Mouse (Mus musculus) forebrain, embryonic 14.5 days (tissue): Measurements from ENCODE around the gene Mosmo. TPM values are rescaled to one million over a fixed set of nuclear protein-coding genes. Genes with fewer than 3 reads are reported as not detected.
A peak's percentile ranks its signal among the peaks of the same experiment; 100 is the strongest.

Experiments
- ATAC-seq: fragments of 200-750 bp; cut with Nextera tagmentation; 2 replicates; pipeline ENCODE4 v1.8.0; 2017; ENCODE audit warnings: mild to moderate bottlenecking, moderate library complexity
- DNase-seq: peaks from one replicate; pipeline ENCODE4 v3.0.0-alpha.2; 2015; ENCODE audit warnings: low spot score
- H3K27ac ChIP-seq: fragments of 300-500 bp; sonication (generic); 2 replicates; pipeline ENCODE4 v1.5.1; 2014; ENCODE audit warnings: low read depth, mild to moderate bottlenecking, control low read depth, low read length, moderate library complexity
- H3K27me3 ChIP-seq: fragments of 300-500 bp; sonication (generic); replicated peaks from 2 replicates; pipeline ENCODE4 v1.6.1; 2014; ENCODE audit warnings: low read length, control low read depth, mixed read lengths; ENCODE audit not compliant: control insufficient read depth, insufficient read depth
- H3K36me3 ChIP-seq: fragments of 300-500 bp; sonication (generic); 2 replicates; pipeline ENCODE4 v1.6.1; 2014; ENCODE audit warnings: low read length, control low read depth; ENCODE audit not compliant: control insufficient read depth, insufficient read depth
- H3K4me1 ChIP-seq: fragments of 300-500 bp; sonication (generic); 2 replicates; pipeline ENCODE4 v1.6.1; 2014; ENCODE audit warnings: antibody characterized with exemption, low read length, control low read depth; ENCODE audit not compliant: control insufficient read depth, insufficient read depth
- H3K4me2 ChIP-seq: fragments of 300-500 bp; sonication (generic); 2 replicates; pipeline ENCODE4 v1.6.1; 2014; ENCODE audit warnings: mild to moderate bottlenecking, control low read depth, low read length
- H3K4me3 ChIP-seq: fragments of 300-500 bp; sonication (generic); 2 replicates; pipeline ENCODE4 v1.5.1; 2014; ENCODE audit warnings: low read depth, low read length, control low read depth
- H3K9ac ChIP-seq: fragments of 300-500 bp; sonication (generic); 2 replicates; pipeline ENCODE4 v1.6.1; 2014; ENCODE audit warnings: mild to moderate bottlenecking, low read length, control low read depth, moderate library complexity
- H3K9me3 ChIP-seq: fragments of 300-500 bp; sonication (generic); replicated peaks from 2 replicates; pipeline ENCODE4 v1.6.1; 2016; ENCODE audit warnings: low read length, control low read depth, mixed read lengths; ENCODE audit not compliant: control insufficient read depth
- WGBS: fragments of 180-500 bp; shearing (Covaris S2); extraction: QIAGEN DNeasy Blood & Tissue Kit; methylation state at CpG from one replicate; pipeline ENCODE4 v1.1.7; 2014; 5-methylcytosine and 5-hydroxymethylcytosine counted together
- polyA plus RNA-seq: library from polyadenylated mRNA; unstranded; fragments of >200 nt; fragmentation: Nextera tagmentation; extraction: Ambion mirVana; gene quantifications from 2 replicates; pipeline ENCODE4 v1.2.1, GENCODE M21; 2014

Gene Mosmo
- polyA plus RNA-seq, 1 experiment from 2014 or later: 15.6 TPM

DNA sequence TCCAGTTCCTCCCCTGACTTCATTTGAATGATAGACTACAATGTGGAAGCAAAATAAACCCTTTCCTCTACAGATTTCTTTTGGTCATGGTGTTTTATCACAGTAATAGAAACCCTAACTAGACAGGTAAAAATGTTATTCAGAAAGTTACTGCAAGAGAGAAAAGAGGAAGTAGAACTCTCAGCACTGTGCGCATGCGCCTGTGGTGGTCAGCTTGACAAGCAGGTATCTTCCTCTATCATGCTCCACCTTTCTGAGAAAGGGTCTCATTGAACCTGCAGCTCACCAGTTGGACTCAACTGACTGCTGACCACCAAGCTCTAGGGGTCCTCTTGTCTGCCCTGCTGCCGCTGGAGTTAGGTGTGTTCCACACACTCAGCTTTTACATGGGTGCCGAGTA lies 15.3 kb upstream of the Mosmo start:
- DNase-seq: no peak
- no peaks in the 10 kb centered on the region for H3K9me3 ChIP-seq
- H3K4me3 ChIP-seq: no peak overlapping the region
- WGBS: 97% methylated on average over 4 of the region's 4 CpGs
- no peaks in the 10 kb centered on the region for H3K27me3 ChIP-seq
- H3K9ac ChIP-seq: no peak overlapping the region
- H3K4me2 ChIP-seq: no peak overlapping the region
- no peak for ATAC-seq
- H3K36me3 ChIP-seq: peaks cover 33% of the 10 kb centered on the region
- no peaks in the 10 kb centered on the region for H3K4me1 ChIP-seq
- H3K27ac ChIP-seq: no peak overlapping the region

DNA sequence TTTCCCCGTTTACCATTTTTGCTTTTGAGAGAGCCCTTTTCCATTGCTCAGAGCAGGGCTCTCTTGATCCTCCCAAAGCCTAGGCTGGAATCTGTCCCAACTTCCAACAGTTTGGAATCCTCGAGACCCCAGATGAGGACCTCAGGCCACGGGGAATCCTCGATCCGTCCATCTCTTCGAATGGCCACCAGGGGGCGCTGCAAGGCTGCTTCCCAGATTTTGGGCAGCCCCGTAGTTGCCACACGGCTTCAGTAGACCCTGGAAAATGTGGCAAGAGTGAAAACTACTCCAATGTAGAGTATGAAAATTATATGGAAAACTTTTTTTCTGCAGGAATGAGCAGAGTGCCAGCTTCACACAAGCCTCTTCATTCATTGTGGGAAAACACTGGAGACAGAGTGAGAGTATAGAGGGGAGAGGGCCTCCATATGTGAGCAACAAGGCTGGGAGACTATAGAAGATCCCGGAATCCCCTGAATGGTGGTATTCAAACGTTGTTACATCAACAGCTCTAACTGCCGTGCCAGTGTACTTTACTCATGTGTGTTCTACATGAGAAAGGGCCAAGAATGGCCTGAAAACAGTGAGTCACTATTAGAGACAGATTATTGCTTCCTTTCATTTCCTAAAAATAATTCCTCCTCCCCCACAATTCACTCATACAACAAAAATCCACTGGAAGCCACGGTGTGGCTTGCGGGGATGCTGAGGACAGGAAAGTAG lies 7.1 kb upstream of the Mosmo start, which contains the start of gene Pdzd9:
Gene Pdzd9, minus strand, starts transcription at position 191 of the 723 bp plus-strand sequence.
- Histone ChIP-seq H3K27me3 (no peaks in the 10 kb centered on the region), H3K9me3 (no peaks in the 10 kb centered on the region), H3K27ac (no peak within 1 kb of the TSS), H3K36me3 (no peaks in the 10 kb centered on the region), H3K4me2 (no peak within 1 kb of the TSS), H3K4me3 (no peak within 1 kb of the TSS), H3K9ac (no peak within 1 kb of the TSS), H3K4me1 (no peaks in the 10 kb centered on the region)
- peak; percentile 80 for DNase-seq
- WGBS: 19% methylated on average over 14 of the region's 14 CpGs
- peak; percentile 76 for ATAC-seq

DNA sequence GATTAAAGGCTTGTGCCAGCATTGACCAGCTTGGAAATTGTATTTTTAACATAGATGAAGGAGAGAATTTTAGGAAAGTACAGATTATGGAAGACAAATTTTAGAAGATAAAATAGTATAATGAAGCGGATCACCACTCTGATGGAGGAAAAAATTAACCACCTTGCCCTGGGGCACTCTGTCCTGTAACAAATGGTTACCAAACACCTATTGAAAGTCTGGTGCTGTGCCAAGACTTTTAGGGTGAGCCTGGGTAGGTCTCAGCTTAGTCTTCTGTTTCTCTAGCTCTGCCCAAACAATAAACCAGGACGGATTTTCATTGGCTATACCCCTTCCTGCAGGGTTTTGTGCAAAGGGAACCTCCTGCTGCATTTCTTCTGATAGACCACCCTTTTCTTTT lies 6.1 kb upstream of the Mosmo start:
- Histone ChIP-seq H3K4me1 (no peaks in the 10 kb centered on the region), H3K36me3 (no peaks in the 10 kb centered on the region), H3K9me3 (no peaks in the 10 kb centered on the region), H3K4me2 (no peak overlapping the region), H3K4me3 (no peak overlapping the region), H3K27ac (no peak overlapping the region), H3K9ac (no peak overlapping the region), H3K27me3 (no peaks in the 10 kb centered on the region)
- ATAC-seq (no peak), DNase-seq (no peak)
- WGBS: 63% methylated on average over 2 of the region's 2 CpGs

DNA sequence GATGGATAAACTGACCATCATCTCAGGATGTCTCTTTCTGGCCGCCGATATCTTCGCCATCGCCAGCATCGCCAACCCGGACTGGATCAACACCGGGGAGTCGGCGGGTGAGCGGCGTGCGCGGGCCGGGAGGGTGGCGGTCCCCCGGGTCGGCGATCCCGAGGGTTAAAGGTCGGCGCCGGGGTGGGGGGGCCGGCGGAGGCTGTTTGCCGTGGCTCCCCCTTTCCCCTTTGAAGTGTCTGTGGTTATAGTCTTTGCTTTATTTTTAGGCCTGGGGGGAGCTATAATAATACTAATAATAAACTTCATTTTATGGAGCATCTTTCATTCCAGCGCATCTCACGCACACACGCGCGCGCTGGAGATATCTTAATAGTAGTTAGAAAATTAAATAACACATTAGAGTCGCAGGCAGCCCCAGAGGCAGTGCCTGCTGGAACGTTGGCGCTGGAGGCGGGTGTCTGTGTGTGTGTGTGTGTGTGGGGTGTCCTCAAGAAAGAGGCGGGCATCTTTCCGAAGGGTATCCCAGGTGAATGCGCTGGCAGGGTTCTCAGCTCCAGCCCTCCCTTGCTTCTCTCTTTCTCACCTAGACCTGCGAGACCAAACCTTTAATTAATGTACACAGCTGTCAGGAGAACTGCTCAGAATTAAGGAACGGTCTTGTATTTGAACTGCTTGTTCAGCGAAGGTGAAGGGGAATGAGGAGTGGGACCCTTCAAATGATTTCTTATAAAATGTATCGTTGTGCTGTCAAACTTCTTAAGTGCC lies 530 bp downstream of the Mosmo start:
- no peaks in the 10 kb centered on the region for H3K36me3 ChIP-seq
- peak; percentile 72 for ATAC-seq
- H3K27me3 ChIP-seq: no peaks in the 10 kb centered on the region
- H3K4me1 ChIP-seq: peaks cover 24% of the 10 kb centered on the region
- 2% methylated on average over 42 of the region's 42 CpGs for WGBS
- H3K27ac ChIP-seq: peak overlapping the region; percentile 35; the same call in 1 of the 2 replicates
- peak overlapping the region; percentile 80 for H3K4me2 ChIP-seq
- DNase-seq: peak; percentile 46
- H3K4me3 ChIP-seq: peak overlapping the region; percentile 89
- no peaks in the 10 kb centered on the region for H3K9me3 ChIP-seq
- peak overlapping the region; percentile 87 for H3K9ac ChIP-seq

DNA sequence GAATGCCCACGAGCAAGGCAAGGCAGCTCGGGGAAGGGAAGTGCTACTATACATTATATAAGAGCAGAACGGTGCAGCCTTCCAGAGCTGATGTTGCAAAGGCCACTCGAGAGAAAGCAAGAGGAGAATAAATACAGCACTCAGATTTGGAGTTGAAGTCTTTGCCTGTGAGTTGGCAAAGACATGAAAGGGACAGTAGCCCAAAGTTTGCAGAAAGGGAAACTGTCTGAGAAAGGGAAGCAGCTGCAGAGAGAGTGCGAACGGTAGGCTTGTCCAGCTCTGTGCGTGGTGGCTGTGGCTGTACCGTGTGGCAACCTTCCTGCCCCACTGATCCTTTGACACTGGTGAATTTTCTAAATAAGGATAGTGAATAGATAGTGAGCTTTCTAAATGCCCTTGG lies 1.6 kb downstream of the Mosmo start:
- Histone ChIP-seq H3K9me3 (no peaks in the 10 kb centered on the region), H3K4me1 (peaks cover 24% of the 10 kb centered on the region), H3K36me3 (no peaks in the 10 kb centered on the region), H3K27ac (no peak overlapping the region), H3K27me3 (no peaks in the 10 kb centered on the region), H3K4me2 (peak overlapping the region; percentile 80), H3K9ac (peak overlapping the region; percentile 87), H3K4me3 (peak overlapping the region; percentile 89)
- ATAC-seq: no peak
- WGBS: 55% methylated on average over 8 of the region's 8 CpGs
- DNase-seq: no peak

DNA sequence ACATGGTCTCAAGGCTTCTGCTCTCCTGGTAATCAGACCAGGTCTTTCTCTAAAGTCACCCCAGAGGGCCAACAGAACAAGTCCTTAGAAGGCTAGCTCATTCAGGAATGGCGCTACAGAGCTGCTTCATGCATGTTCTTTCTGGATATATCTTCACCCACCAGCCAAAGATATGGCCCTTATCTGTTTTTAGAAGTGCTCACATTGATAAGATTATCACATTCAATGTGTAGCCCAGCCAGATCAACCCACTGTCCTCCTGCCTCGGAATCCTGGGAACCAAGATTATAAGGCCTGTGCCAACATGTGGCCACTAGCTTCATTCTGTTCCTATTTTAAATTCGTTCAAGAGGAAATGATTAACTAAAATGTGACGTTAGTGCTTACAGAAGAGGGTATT lies 4.6 kb downstream of the Mosmo start:
- no peak overlapping the region for H3K9ac ChIP-seq
- H3K36me3 ChIP-seq: no peaks in the 10 kb centered on the region
- H3K4me3 ChIP-seq: no peak overlapping the region
- H3K27me3 ChIP-seq: no peaks in the 10 kb centered on the region
- H3K27ac ChIP-seq: no peak overlapping the region
- H3K4me1 ChIP-seq: peaks cover 19% of the 10 kb centered on the region
- no peak for ATAC-seq
- H3K4me2 ChIP-seq: no peak overlapping the region
- WGBS: 63% methylated on average over 4 of the region's 4 CpGs
- H3K9me3 ChIP-seq: no peaks in the 10 kb centered on the region
- DNase-seq: no peak

DNA sequence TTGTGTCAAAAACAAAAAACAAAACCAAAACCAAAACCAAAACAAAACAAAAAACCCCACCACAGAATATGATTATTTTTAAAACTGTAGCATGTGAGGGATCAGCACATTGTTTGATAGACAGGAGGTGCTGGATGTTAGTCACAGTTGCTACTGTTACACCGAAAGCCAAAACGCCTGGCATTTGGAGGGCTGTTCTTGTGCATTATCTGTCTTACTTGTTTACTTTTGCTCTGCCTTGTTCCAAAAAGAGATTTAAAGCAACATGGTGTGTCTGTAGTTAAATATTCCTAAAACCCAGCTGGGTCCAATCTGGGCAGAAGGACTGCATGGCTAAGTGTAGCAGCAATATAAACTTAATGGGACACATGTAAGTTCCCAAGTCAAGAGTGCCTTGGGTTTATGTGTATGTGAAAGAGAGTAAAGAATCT lies 7.3 kb downstream of the Mosmo start:
- H3K36me3 ChIP-seq: no peaks in the 10 kb centered on the region
- H3K27me3 ChIP-seq: no peaks in the 10 kb centered on the region
- H3K4me1 ChIP-seq: peaks cover 4% of the 10 kb centered on the region; the same call in 1 of the 2 replicates
- no peaks in the 10 kb centered on the region for H3K9me3 ChIP-seq
- H3K27ac ChIP-seq: no peak overlapping the region
- H3K4me3 ChIP-seq: no peak overlapping the region
- 73% methylated on average over 2 of the region's 2 CpGs for WGBS
- DNase-seq: no peak
- peak; percentile 23; the same call in 1 of the 2 replicates for ATAC-seq
- H3K4me2 ChIP-seq: no peak overlapping the region
- no peak overlapping the region for H3K9ac ChIP-seq

DNA sequence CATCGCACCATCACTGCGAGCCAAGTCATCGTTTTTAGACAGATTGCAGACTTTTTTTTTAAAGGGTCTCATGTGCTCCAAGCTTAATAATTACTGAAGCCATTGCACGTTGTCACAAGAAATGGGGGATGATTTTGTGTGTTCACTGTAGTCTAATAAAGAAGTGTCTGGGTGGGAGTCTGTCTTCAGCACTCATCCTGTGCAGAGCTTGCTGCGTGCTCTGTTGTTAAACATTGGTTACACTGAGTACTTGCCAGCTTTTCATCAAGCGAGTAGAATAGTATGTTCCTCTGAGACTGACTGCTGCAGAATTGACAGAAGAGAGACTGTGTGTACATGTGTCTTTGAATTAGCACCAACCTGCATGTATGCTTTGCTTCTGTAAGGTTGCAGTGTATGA lies 7.8 kb downstream of the Mosmo start:
- Histone ChIP-seq H3K27me3 (no peaks in the 10 kb centered on the region), H3K4me2 (no peak overlapping the region), H3K4me1 (peaks cover 4% of the 10 kb centered on the region; the same call in 1 of the 2 replicates), H3K9me3 (no peaks in the 10 kb centered on the region), H3K4me3 (no peak overlapping the region), H3K27ac (no peak overlapping the region), H3K9ac (no peak overlapping the region), H3K36me3 (no peaks in the 10 kb centered on the region)
- no peak for DNase-seq
- 74% methylated on average over 6 of the region's 6 CpGs for WGBS
- no peak for ATAC-seq

DNA sequence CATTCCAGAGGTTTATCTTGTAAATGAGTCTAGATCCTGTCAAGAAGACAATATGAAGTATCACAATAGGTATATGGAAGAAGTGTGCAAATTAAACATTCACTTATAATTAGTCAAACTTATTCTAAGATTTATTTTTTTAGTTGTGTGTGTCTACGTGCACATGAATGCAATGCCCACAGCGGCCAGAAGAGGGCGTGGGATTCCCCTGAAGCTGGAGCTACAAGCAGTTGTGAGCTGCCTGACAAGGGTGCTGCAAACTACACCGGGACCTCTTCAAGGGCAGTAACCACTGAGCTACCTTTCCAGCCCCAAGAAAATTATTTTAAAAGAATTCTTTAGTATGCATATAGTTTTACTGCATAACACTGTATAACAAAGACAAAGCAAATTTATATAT lies 13.2 kb downstream of the Mosmo start:
- H3K27me3 ChIP-seq: no peaks in the 10 kb centered on the region
- 78% methylated on average over 4 of the region's 4 CpGs for whole genome bisulfite sequencing
- no peak overlapping the region for H3K4me2 ChIP-seq
- H3K27ac ChIP-seq: no peak overlapping the region
- H3K4me3 ChIP-seq: no peak overlapping the region
- DNase-seq: no peak
- no peaks in the 10 kb centered on the region for H3K9me3 ChIP-seq
- H3K36me3 ChIP-seq: peaks cover 12% of the 10 kb centered on the region; the same call in 1 of the 2 replicates
- H3K9ac ChIP-seq: no peak overlapping the region
- ATAC-seq: no peak
- no peaks in the 10 kb centered on the region for H3K4me1 ChIP-seq
